Mouse (Mus musculus) liver, embryonic 14.5 days (tissue): ENCODE data around the gene Egln3. TPM values are rescaled to one million over a fixed set of nuclear protein-coding genes. Genes with fewer than 3 reads are reported as not detected.

Experiments
- ATAC-seq: fragments of 200-750 bp; cut with Nextera tagmentation; 2 replicates; pipeline ENCODE4 v1.8.0; 2017; ENCODE audit warnings: moderate number of reproducible peaks, mild to moderate bottlenecking, moderate library complexity; ENCODE audit not compliant: insufficient read depth
- DNase-seq, 3 experiments: peaks; one replicate each; pipeline ENCODE4 v3.0.0-alpha.2; 2012 to 2013; ENCODE audit warnings: low read depth in 3 of 3, low spot score in 3 of 3
- H3K27ac ChIP-seq: fragments of 300-500 bp; sonication (generic); 2 replicates; pipeline ENCODE4 v1.5.1; 2014; ENCODE audit warnings: moderate library complexity, mild to moderate bottlenecking, control low read depth, inconsistent platforms
- H3K27me3 ChIP-seq: fragments of 300-500 bp; sonication (generic); 2 replicates; pipeline ENCODE4 v1.6.1; 2014; ENCODE audit warnings: mild to moderate bottlenecking, low read length, moderate library complexity; ENCODE audit not compliant: control insufficient read depth, insufficient read depth
- H3K36me3 ChIP-seq: fragments of 300-500 bp; sonication (generic); replicated peaks from 2 replicates; pipeline ENCODE4 v1.6.1; 2014; ENCODE audit warnings: low read depth; ENCODE audit not compliant: control insufficient read depth, insufficient read depth
- H3K4me1 ChIP-seq, 2 experiments: fragments of 200-500 bp in 1 of 2; fragments of 300-500 bp in 1 of 2; sonication (generic) in 1 of 2; replicated peaks; 2 replicates each; pipeline ENCODE4 v1.6.1; 2012 to 2014; ENCODE audit warnings: antibody characterized with exemption in 1 of 2, inconsistent platforms in 1 of 2, low read length in 1 of 2; ENCODE audit not compliant: control insufficient read depth in 2 of 2, insufficient read depth in 2 of 2
- H3K4me2 ChIP-seq: fragments of 300-500 bp; sonication (generic); 2 replicates; pipeline ENCODE4 v1.6.1; 2014; ENCODE audit warnings: low read depth, mild to moderate bottlenecking, control low read depth, moderate library complexity
- H3K4me3 ChIP-seq, 2 experiments: fragments of 200-500 bp in 1 of 2; fragments of 300-500 bp in 1 of 2; sonication (generic) in 1 of 2; 2 replicates each; pipeline ENCODE4 v1.5.1; 2012 to 2014; ENCODE audit warnings: low read depth in 2 of 2, low read length in 2 of 2, mild to moderate bottlenecking in 2 of 2, control low read depth in 1 of 2, inconsistent platforms in 1 of 2, moderate library complexity in 1 of 2; ENCODE audit not compliant: insufficient read depth in 1 of 2
- H3K9ac ChIP-seq: fragments of 300-500 bp; sonication (generic); replicated peaks from 2 replicates; pipeline ENCODE4 v1.6.1; 2014; ENCODE audit warnings: mild to moderate bottlenecking, control low read depth, moderate library complexity
- H3K9me3 ChIP-seq: fragments of 300-500 bp; sonication (generic); 2 replicates; pipeline ENCODE4 v1.6.1; 2016; ENCODE audit warnings: low read length, mixed read lengths; ENCODE audit not compliant: control insufficient read depth
- CTCF ChIP-seq: IDR thresholded peaks from 2 replicates; pipeline ENCODE4 v1.5.1; 2016; ENCODE audit warnings: antibody characterized with exemption, low read depth, control low read depth
- EP300 ChIP-seq: IDR thresholded peaks from 2 replicates; pipeline ENCODE4 v1.6.1; 2016; ENCODE audit warnings: antibody characterized with exemption, low read depth
- WGBS: fragments of 180-500 bp; shearing (Covaris S2); extraction: QIAGEN DNeasy Blood & Tissue Kit; methylation state at CpG from one replicate; pipeline ENCODE4 v1.1.7; 2014; ENCODE audit not compliant: insufficient replicate concordance; 5-methylcytosine and 5-hydroxymethylcytosine counted together
- polyA plus RNA-seq, 2 experiments: library from polyadenylated mRNA; depleted of rRNA in 1 of 2; stranded (reverse) in 1 of 2; unstranded in 1 of 2; fragments of >200 nt; fragmentation: Nextera tagmentation in 1 of 2; extraction: Ambion mirVana in 1 of 2; gene quantifications; 2 replicates each; pipeline versions ENCODE4 v1.2.1 to v1.2.3; 2012 to 2014

The Egln3 gene
- polyA plus RNA-seq, 2 experiments = 1.1 to 1.5 TPM

DNA sequence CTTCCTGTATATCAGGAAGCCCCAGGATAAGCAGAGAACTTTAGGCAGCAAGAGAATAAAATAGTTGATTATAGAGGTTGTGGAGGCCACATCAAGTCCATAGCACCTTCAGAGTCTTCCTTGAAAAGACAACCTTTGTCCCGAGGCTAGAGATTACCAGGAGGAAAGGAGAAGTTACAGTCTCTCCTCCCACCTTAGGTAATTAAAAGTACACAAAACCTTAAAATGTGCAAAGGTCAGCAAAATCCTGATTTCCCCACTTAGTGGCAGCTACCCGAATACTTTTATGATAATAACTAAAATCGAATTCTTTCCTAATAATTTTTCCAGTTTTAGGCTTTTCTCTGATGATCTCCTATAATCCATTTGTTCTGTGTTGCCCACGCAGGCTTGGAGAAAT, 10.2 kb upstream of the Egln3 start:
- no peak for ATAC-seq
- Histone ChIP-seq H3K4me2 (no peak overlapping the region), H3K9me3 (no peaks in the 10 kb centered on the region), H3K27me3 (no peaks in the 10 kb centered on the region), H3K4me1 (no peaks in the 10 kb centered on the region), H3K27ac (no peak overlapping the region), H3K36me3 (no peaks in the 10 kb centered on the region), H3K4me3 (no peak overlapping the region), H3K9ac (no peak overlapping the region)
- DNase-seq = no peak
- TF ChIP-seq CTCF (no peak), EP300 (no peak)
- WGBS = 45% methylated on average over 4 of the region's 4 CpGs

DNA sequence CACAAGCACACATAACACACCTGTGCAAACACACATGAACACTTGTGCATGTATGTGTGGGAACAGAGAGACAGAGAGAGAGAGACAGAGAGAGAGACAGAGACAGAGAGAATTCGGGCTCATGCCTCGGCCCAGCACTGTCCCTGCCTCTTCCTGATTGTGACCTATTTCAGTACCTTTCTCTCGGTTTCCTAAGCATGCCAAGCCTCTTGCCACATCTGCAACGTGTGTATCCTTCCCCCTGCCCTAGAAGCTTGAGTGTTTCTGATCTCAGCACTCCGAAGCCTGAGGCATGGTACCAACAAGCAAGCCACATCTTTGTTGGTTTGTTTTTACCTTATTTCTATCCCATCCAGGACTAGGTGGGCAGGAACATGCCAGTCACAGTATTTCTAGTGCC, 9.6 kb upstream of the Egln3 start:
- Histone ChIP-seq H3K9ac (no peak overlapping the region), H3K27me3 (no peaks in the 10 kb centered on the region), H3K27ac (no peak overlapping the region), H3K9me3 (no peaks in the 10 kb centered on the region), H3K4me2 (no peak overlapping the region), H3K4me1 (no peaks in the 10 kb centered on the region), H3K4me3 (no peak overlapping the region), H3K36me3 (no peaks in the 10 kb centered on the region)
- WGBS = 32% methylated on average over 5 of the region's 5 CpGs
- DNase-seq (no peak), ATAC-seq (no peak)
- no peak for TF ChIP-seq EP300
- TF ChIP-seq CTCF = no peak

DNA sequence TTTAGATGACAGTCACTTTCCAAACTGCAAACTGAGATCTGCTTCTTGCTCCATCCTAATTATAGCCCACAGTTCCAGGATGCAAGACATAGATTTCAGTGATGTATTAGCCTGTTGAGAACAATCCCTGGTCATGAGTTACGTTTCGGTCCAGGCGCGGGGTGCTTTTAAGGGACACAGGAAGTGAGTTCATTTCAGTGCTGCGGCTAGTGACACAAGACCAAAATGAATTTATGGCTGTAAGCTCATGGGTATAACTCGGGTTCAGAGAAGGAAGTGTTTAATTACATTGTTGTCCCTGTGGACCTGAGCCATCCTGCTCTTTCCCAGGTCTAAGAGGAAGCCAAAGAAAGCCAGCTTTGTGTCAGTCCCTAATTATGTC, 5.5 kb upstream of the Egln3 start:
- H3K4me3 ChIP-seq = no peak overlapping the region
- H3K27me3 ChIP-seq = no peaks in the 10 kb centered on the region; the same call in none of the 2 replicates
- H3K9me3 ChIP-seq = no peaks in the 10 kb centered on the region
- no peaks in the 10 kb centered on the region for H3K36me3 ChIP-seq
- no peak overlapping the region for H3K4me2 ChIP-seq
- no peaks in the 10 kb centered on the region for H3K4me1 ChIP-seq
- DNase-seq (no peak), ATAC-seq (no peak)
- TF ChIP-seq EP300 (no peak), CTCF (no peak)
- H3K27ac ChIP-seq = no peak overlapping the region
- no peak overlapping the region for H3K9ac ChIP-seq
- WGBS = 24% methylated on average over 6 of the region's 6 CpGs

DNA sequence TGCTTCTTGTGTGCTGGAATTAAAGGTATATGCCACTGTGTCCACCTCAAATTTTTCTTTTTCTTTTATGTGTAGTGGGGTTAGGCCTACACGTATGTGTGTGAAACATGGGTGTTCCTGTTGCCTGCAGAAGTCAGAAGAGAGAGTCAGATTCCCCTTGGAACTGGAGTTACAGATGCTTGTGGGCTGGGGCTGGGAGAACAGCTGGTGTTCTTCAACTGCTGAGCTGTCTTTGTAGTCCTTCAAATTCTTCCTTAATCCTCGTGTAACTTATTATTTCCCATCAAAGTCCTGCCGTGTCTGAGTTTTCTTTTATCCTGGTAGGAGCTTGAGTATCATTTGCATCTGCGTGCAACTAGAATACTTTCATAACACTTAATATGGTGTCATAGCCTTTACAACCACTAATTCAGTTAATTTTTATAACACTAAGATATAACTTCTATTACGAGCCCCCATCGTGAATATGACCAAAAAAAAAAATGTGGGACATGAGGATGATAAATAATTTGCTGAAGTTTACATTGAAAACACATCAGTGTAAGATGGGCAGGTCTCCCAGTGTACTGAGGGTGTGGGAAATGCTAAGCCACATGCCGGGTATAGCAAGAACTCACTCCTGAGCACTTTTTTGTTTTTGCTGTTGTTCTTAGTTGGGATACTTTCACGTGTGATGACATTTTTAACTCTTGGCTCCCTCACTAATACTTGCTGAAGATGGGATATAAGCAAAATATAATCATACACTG, 4.9 kb upstream of the Egln3 start:
- Histone ChIP-seq H3K4me3 (no peak overlapping the region), H3K9ac (no peak overlapping the region), H3K4me1 (no peaks in the 10 kb centered on the region), H3K27me3 (peaks cover 4% of the 10 kb centered on the region), H3K9me3 (no peaks in the 10 kb centered on the region), H3K27ac (no peak overlapping the region), H3K36me3 (no peaks in the 10 kb centered on the region), H3K4me2 (no peak overlapping the region)
- no peak for TF ChIP-seq EP300
- TF ChIP-seq CTCF = no peak
- DNase-seq (no peak), ATAC-seq (no peak)
- WGBS = 54% methylated on average over 8 of the region's 8 CpGs

DNA sequence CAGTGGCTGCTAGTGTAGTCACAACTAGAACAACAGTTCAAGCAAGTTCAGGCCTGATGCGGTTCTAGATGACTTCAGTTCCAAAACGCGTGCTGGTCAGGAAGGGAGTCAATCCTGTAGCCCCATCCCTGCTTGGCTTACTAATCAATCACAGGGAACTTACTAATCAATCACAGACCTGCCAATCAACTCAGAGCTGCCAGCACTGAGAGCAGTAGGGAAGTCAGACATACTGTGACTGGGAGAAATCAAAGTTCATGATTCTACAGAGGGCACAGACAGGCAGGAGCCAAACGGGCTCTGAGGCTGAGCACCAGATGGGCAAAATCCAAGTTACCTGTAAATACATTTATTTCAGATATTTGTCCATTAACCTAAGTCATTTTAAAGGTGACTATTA, 2.1 kb upstream of the Egln3 start:
- Histone ChIP-seq H3K4me3 (no peak overlapping the region), H3K4me1 (no peaks in the 10 kb centered on the region), H3K27me3 (peaks cover 24% of the 10 kb centered on the region), H3K9me3 (no peaks in the 10 kb centered on the region), H3K9ac (no peak overlapping the region), H3K4me2 (no peak overlapping the region), H3K36me3 (no peaks in the 10 kb centered on the region), H3K27ac (no peak overlapping the region)
- WGBS = 81% methylated on average over 4 of the region's 4 CpGs
- TF ChIP-seq EP300 (no peak), CTCF (no peak)
- ATAC-seq (no peak), DNase-seq (no peak)
